Mouse (Mus musculus) kidney, postnatal 25 days (tissue): ENCODE results near the gene Amn1.
"Not testable (repeated sequence)": the region's sequence is repeated elsewhere in the genome, so short reads cannot be mapped to it uniquely, and the experiment has no call there.

ENCODE experiments used
- DNase-seq, 2 experiments: peaks; one replicate each; pipeline ENCODE4 v3.0.0; 2021; ENCODE audit warnings: mixed read lengths in 2 of 2

Amn1 gene

GRCm38 (mm10) chr6:149154116-149155030 is 34.1 kb downstream of the Amn1 start:
- DNase-seq: no peak

- DNase-seq: no peak
Observed at GRCm38 (mm10) chr6:149153473-149154115, 34.9 kb downstream of the Amn1 start.

- DNase-seq: no peak
Observed at GRCm38 (mm10) chr6:149152119-149152518, 36.4 kb downstream of the Amn1 start.

DNA sequence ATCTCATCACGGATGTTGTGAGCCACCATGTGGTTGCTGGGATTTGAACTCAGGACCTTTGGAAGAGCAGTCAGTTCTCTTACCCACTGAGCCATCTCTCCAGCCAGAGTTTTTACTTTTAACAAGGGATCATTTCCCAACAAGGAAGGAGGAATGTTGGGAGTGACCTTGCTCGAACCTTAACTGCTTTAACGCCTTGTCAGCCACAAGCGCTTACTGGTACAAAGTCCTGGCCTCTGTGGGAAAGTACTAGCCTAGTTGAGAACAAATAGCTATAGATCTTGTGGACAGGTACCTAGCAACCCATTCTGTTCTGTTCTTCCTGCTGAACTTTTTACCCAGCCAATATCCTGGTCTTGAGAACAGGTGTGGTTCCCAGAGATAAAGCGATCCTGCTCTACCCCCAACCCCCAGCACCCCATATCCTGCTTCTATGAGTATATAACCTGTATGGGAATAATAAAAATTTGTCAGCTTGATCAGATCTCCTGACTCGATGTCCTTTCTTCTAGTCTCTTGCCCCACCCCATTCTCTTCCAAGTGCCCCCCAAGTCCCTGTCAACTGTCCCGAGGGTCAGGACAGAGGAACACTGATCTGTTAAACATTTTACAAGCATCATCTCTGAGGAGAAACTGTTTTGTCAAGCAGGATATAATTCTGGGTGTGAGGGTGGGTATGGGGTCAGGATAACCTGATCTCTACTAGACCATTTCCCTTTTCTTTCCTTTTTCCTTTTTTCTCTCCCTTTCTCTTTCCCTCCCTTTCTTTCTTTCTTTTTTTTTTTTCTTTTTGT is 39.9 kb downstream of the Amn1 start:
- DNase-seq: peak; percentile 38 to 74

DNA sequence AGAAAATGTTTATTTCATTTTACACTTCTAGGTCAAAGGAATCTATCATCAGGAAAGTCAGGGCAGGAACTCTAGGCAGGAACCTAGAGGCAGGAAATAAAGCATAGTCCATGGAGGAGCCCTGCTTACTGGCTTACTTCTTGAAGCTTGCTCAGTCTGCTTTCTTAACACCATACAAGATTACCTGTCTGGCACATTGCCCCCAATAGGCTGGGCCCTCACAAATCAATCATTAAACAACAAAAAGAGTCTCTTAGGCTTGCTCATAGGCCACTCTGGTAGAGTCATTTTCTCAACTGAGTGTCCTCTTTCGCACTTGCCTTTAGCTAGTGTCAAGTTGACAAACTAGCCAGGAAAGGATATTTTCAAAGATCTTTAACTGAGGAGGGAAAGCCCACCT is 43.4 kb downstream of the Amn1 start:
- peak in 1 of 2 experiments; percentile 23 for DNase-seq

- DNase-seq: peak; percentile 86 to 91
Observed at GRCm38 (mm10) chr6:149141393-149142173, 46.9 kb downstream of the Amn1 start.

- no peak for DNase-seq
Observed at GRCm38 (mm10) chr6:149139471-149139870, 49.0 kb downstream of the Amn1 start, which contains the start of gene Etfbkmt. Gene Etfbkmt (plus strand): TSS chr6:149139849.

GRCm38 (mm10) chr6:149139011-149139410 is 49.5 kb downstream of the Amn1 start:
- DNase-seq: no peak

DNA sequence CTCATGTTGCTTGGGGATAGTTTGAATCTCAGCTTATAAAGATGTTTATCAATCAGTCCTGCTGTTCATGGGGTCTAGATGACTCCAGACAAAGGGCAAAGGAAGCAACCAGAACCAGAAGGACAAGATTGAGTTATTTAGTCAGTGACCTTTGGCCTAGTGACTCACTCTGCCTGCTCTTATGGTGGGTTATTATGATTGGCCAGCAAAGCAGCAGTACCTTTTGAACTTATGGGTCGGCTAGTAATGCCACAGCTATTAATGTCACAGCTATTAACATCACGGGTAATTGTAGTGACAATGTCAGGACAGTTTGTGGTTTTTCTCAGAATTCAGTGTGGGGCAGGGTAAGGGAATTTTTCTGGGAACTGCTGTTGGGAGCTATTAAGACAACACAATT is 50.6 kb downstream of the Amn1 start:
- no peak for DNase-seq

DNA sequence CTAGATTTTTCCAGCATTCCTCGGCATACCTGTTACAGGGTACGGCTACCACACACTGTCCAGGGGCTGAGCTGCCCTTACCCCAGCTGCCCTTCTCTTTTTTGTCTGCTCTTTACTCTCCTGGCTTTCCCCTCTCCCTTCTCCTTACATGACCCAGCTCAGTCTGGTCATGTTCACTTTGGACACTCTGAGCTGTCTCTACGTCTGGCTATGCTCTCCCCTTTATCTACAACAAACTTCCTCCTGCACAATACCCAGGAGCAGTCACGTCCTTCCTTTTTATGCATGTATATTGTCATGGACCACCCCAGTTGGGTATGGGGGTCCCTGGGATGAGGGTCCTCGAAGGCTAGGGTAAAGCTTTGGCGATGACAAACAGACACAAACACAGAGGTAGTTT is 52.9 kb downstream of the Amn1 start:
- no peak for DNase-seq

DNA sequence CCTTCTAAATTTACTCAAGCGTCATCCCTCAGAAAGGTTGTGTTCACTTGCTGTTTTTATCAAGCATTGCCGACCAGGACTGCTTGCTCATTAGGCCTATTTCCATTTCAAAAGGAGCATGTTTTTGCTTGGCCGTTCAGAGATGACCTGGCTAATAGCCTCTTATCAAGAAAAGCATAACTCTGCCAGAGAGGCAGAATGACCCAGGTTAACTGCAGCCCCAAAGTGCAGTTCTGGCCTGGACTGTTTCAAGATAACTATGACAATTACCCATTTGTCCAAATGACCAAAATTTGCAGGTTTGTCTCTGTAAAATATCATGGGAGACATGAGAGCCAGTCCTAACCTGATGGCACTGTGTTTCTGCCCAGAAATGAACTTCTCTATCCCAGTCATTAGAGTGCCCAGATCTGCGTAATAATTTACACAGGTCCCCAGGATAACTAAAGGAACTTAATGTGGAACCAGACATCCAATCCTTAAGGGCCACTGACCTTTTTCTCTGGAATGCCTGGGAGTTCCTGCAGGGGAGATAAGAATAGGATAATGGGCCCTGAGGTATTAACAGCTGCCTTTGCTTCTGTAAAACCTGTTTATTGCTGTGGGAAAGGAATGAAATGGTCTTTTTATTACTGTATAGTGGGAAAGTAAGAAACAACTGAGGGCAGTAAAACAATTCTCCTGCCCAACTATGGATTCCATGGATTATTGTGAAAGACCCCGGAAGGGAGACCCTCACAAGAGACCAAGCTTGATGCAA is 53.9 kb downstream of the Amn1 start:
- no peak for DNase-seq

DNA sequence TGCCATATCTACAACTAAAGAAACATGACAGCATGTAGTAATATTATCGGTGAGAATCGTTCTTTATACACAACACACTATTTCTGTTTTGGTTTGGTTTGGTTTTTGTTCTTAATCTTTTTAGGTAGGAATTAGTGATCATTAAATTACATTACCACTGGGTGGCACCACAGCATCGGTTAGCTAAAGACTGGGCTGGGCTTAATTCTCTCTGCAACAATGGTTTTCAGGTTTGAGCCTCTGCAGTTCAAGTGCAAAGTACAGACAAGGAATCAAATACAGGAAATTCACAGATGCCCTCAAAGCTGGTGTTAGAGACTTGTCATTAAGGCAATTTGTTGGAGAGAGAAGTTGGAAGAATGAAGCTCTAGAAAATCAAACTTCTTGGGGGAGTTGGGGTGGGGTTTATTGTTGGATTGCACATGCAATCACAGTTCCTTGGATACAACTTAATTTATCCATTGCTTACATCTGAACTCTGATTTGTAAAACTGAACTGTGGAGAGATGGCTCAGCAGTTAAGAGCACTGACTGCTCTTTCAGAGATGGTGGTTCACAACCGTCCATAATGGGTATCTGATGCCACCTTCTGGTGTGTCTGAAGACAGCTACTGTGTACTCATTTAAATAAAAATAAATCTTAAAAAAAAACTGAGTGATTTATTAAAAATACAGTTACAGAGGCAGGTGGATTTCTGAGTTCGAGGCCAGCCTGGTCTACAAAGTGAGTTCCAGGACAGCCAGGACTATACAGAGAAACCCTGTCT is 56.0 kb downstream of the Amn1 start:
- peak; percentile 43 to 59 for DNase-seq

DNA sequence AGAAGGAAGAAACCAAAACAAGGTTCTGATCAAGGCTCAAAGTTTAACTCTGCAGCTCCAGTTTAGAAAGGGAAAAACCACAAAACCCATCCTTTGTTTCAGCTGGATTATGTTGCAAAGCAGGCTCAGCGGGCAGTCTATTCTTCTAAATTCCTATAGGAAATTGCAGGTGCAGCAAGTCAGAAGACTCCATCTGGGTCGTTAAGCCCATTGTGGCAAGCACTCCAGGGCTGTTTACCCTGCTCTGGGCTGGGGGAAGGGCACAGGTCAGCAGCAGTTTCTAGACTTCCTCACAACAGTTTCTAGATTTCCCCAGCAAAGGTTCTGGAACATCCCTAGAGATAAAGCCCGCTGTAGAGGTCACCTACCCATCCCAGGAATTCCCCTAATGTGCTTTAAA is 57.4 kb downstream of the Amn1 start:
- no peak for DNase-seq

- DNase-seq: not testable (repeated sequence)
Observed at GRCm38 (mm10) chr6:149129870-149130269, 58.6 kb downstream of the Amn1 start, which contains the start of gene Gm10203. Gene Gm10203 (plus strand): TSS chr6:149130170.

DNA sequence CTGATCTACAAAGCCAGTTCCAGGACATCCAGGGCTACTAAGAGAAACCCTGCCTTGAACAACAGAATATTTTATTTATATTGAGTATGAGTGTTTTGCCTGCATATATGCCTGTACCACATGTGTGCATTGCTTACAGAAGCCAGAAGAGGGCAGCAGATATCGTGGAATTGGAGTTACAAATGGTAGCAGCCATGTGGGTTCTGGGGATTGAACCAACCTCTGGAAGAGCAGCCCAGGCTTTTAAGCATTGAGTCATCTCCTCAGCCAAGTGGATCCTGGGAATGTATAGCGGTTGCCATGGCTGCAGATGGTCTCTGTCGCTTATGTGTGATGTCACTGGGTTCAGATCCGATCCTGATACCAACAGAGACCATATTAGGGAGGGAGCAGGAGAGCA is 61.8 kb downstream of the Amn1 start:
- DNase-seq: peak; percentile 62 to 74

- no peak for DNase-seq
Observed at GRCm38 (mm10) chr6:149123042-149123441, 65.5 kb downstream of the Amn1 start.

- peak in 1 of 2 experiments; percentile 91 for DNase-seq
Observed at GRCm38 (mm10) chr6:149119853-149120252, 68.7 kb downstream of the Amn1 start.

DNA sequence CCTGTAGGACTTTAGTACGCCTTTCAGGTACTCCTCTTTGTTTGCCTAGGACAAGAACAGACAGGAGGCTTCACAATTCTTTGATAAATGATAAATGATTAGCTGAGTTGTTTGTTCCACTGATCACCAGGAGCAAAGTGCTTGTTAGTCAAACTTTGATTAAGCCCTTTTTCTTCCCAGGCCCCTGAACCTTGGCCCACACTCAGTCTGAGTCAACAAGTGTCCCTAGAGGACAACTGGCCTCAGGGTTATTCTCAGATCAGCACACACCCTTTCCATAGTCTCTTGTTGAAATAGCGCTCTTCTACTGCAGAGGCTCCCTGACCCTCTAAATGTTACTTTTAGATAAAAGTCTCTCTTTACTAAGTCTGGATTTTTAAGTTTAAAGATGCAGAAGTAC is 69.6 kb downstream of the Amn1 start:
- DNase-seq: peak; percentile 50 to 76

GRCm38 (mm10) chr6:149116992-149117391 is 71.5 kb downstream of the Amn1 start:
- peak in 1 of 2 experiments; percentile 38 for DNase-seq

DNA sequence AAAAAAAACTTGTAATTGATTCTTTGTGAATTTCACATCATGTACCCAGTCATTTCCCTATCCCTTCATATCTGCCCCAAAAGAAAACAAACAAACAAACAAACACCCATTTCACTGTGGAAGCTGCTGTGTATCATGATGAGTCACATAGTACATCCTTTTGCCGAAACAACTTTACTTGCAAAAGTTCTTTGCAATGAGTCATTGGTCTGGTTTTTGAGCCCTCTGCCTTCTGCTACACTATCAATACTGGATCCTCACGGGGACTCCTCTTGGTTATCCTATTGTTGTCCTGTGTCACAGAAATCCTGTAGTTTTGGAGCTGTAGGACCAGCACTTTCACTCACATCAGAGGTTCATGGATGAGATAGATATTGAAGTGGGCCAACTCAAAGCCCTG is 79.6 kb downstream of the Amn1 start:
- no peak for DNase-seq

DNA sequence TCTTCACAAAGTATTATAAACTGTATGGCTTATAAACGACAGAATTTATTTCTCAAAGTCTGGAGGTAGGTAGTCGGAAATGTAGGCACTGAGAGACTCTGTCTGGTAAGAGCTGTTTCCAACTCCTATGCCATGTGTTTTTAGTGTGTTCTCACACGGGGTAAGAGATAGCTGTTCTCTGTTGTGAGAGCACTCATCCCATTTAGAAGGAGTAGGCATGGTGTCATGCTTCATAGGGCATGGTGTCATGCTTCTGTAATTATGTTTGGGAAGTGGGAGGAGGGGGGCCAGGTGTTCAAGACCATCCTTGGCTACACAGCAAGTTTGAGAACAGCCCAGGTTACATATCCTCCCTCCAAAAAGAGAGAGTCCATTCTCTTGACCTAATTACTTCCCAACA is 80.9 kb downstream of the Amn1 start:
- no peak for DNase-seq
